Mouse (Mus musculus): ENCODE results near the gene Tmem35b. TPM values are rescaled to one million over a fixed set of nuclear protein-coding genes. Genes with fewer than 3 reads are reported as not detected.
"Not testable (repeated sequence)": the region's sequence is repeated elsewhere in the genome, so short reads cannot be mapped to it uniquely, and the experiment has no call there.

The Tmem35b gene
- 11.8 and 12.6 TPM in 2 replicates for polyA plus RNA-seq (2014; fragmentation: Nextera tagmentation; extraction: Ambion mirVana)

GRCm38 (mm10) chr4:127123391-127123790 lies at the start of gene Tmem35b:
Gene Tmem35b, plus strand, starts transcription at chr4:127123691.
- no peak within 1 kb of the TSS for H3K4me3 ChIP-seq (ENCODE audit: low read depth, low read length)
- 96% methylated on average over 5 of the region's 5 CpGs for WGBS
- ATAC-seq (replicated peaks; ENCODE audit: low FRiP score) (no peak), DNase-seq (ENCODE audit: low spot score) (no peak)
- no peak within 1 kb of the TSS for H3K9ac ChIP-seq (ENCODE audit: low read length)
- H3K4me1 ChIP-seq (replicated peaks; ENCODE audit: control insufficient read depth, insufficient read depth, low read length) = peaks cover 2% of the 10 kb centered on the region; the same call in 1 of the 2 replicates
- H3K9me3 ChIP-seq (ENCODE audit: control insufficient read depth, low read length) = no peaks in the 10 kb centered on the region
- H3K27ac ChIP-seq (ENCODE audit: low read depth, low read length) = no peak within 1 kb of the TSS
- H3K36me3 ChIP-seq (ENCODE audit: control insufficient read depth, insufficient read depth, low read length) = no peaks in the 10 kb centered on the region
- H3K4me2 ChIP-seq (ENCODE audit: low read depth, low read length, severe bottlenecking) = no peak within 1 kb of the TSS
- no peaks in the 10 kb centered on the region for H3K27me3 ChIP-seq (ENCODE audit: control insufficient read depth, insufficient read depth, low read length)

GRCm38 (mm10) chr4:127074915-127075314 lies 48.6 kb upstream of the Tmem35b start:
- Histone ChIP-seq H3K4me2 (ENCODE audit: low read depth, low read length, severe bottlenecking) (no peak overlapping the region), H3K27me3 (ENCODE audit: control insufficient read depth, insufficient read depth, low read length) (no peaks in the 10 kb centered on the region), H3K9ac (ENCODE audit: low read length) (no peak overlapping the region), H3K4me3 (ENCODE audit: low read depth, low read length) (no peak overlapping the region), H3K27ac (ENCODE audit: low read depth, low read length) (no peak overlapping the region), H3K9me3 (ENCODE audit: control insufficient read depth, low read length) (no peaks in the 10 kb centered on the region), H3K36me3 (ENCODE audit: control insufficient read depth, insufficient read depth, low read length) (no peaks in the 10 kb centered on the region), H3K4me1 (replicated peaks; ENCODE audit: control insufficient read depth, insufficient read depth, low read length) (no peaks in the 10 kb centered on the region)
- ATAC-seq (replicated peaks; ENCODE audit: low FRiP score) = no peak
- DNase-seq (ENCODE audit: low spot score) = no peak
- 74% methylated on average over 1 of the region's 1 CpGs for WGBS

DNA sequence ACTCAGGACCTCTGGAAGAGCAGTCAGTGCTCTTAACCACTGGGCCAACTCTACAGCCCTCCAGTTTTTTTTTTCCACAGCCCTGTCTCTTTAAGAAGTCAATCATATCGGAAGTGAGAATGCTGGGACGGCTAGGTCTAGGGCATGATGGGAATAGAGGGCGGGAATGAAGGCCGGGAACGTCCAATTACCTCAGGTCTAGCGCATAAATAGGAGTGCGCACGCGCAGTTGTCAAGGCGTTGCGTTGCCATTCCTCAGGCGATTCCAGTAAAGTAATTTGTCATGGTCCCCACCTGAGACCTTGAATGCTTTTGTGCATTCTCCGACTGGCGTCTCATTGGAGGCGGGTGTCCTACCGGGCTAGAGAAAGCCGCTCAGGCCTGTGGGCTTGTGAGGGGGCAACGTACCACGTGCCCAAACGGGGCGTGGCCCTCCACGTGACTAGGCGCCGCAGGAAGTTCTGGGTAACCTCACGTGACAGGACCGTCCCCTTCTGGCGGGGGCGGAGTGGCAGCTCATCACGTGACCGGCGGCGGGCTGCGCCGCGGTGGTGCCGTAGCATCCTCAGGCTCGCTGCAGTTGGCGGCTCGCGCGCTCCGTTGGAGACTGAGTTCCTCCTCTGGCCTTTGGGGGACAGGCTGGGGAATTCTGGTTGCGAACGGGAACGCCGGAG lies 46.5 kb upstream of the Tmem35b start, which contains the start of gene Zmym6:
Gene Zmym6 (plus strand): TSS at position 509 of the 674 bp plus-strand sequence.
- no peaks in the 10 kb centered on the region for H3K27me3 ChIP-seq (ENCODE audit: control insufficient read depth, insufficient read depth, low read length)
- under 1% methylated on average over 46 of the region's 46 CpGs for WGBS
- peak within 1 kb of the TSS; percentile 68; the same call in 1 of the 2 replicates for H3K27ac ChIP-seq (ENCODE audit: low read depth, low read length)
- no peaks in the 10 kb centered on the region for H3K36me3 ChIP-seq (ENCODE audit: control insufficient read depth, insufficient read depth, low read length)
- DNase-seq (ENCODE audit: low spot score) (peak; percentile 97), ATAC-seq (replicated peaks; ENCODE audit: low FRiP score) (peak; percentile 96)
- peak within 1 kb of the TSS; percentile 62 for H3K4me2 ChIP-seq (ENCODE audit: low read depth, low read length, severe bottlenecking)
- H3K4me3 ChIP-seq (ENCODE audit: low read depth, low read length) = peak within 1 kb of the TSS; percentile 54
- no peaks in the 10 kb centered on the region for H3K9me3 ChIP-seq (ENCODE audit: control insufficient read depth, low read length)
- peak within 1 kb of the TSS; percentile 69 for H3K9ac ChIP-seq (ENCODE audit: low read length)
- no peaks in the 10 kb centered on the region for H3K4me1 ChIP-seq (replicated peaks; ENCODE audit: control insufficient read depth, insufficient read depth, low read length)

DNA sequence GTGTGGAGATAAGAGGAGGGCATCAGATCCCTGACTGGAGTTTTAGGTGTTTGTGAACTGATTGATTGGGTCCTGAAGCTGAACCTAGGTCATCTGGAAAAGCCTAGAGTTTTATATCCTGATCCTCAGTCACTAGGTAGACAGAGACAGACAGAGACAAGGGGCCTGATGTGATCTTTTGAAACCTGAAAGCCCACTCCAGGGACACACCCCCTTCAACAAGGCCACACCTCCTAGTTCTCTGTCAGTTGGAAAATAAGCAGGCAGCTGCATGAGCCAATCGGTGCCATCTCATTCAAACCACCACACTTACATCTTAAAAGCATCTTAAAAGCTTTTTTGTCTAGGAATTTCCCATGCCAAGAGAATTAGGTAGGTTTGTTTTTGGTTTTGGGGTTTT lies 42.7 kb upstream of the Tmem35b start:
- Histone ChIP-seq H3K4me1 (replicated peaks; ENCODE audit: control insufficient read depth, insufficient read depth, low read length) (no peaks in the 10 kb centered on the region), H3K4me2 (ENCODE audit: low read depth, low read length, severe bottlenecking) (no peak overlapping the region), H3K27ac (ENCODE audit: low read depth, low read length) (no peak overlapping the region), H3K9ac (ENCODE audit: low read length) (no peak overlapping the region), H3K27me3 (ENCODE audit: control insufficient read depth, insufficient read depth, low read length) (no peaks in the 10 kb centered on the region), H3K4me3 (ENCODE audit: low read depth, low read length) (no peak overlapping the region), H3K36me3 (ENCODE audit: control insufficient read depth, insufficient read depth, low read length) (no peaks in the 10 kb centered on the region), H3K9me3 (ENCODE audit: control insufficient read depth, low read length) (no peaks in the 10 kb centered on the region)
- no peak for DNase-seq (ENCODE audit: low spot score)
- no peak for ATAC-seq (replicated peaks; ENCODE audit: low FRiP score)
- WGBS = 52% methylated on average over 1 of the region's 1 CpGs

GRCm38 (mm10) chr4:127083131-127083530 lies 40.4 kb upstream of the Tmem35b start:
- Histone ChIP-seq H3K9ac (ENCODE audit: low read length) (no peak overlapping the region), H3K27ac (ENCODE audit: low read depth, low read length) (no peak overlapping the region), H3K4me3 (ENCODE audit: low read depth, low read length) (no peak overlapping the region), H3K27me3 (ENCODE audit: control insufficient read depth, insufficient read depth, low read length) (no peaks in the 10 kb centered on the region), H3K36me3 (ENCODE audit: control insufficient read depth, insufficient read depth, low read length) (no peaks in the 10 kb centered on the region), H3K4me1 (replicated peaks; ENCODE audit: control insufficient read depth, insufficient read depth, low read length) (no peaks in the 10 kb centered on the region), H3K4me2 (ENCODE audit: low read depth, low read length, severe bottlenecking) (no peak overlapping the region), H3K9me3 (ENCODE audit: control insufficient read depth, low read length) (no peaks in the 10 kb centered on the region)
- no peak for ATAC-seq (replicated peaks; ENCODE audit: low FRiP score)
- WGBS = 86% methylated on average over 2 of the region's 2 CpGs
- no peak for DNase-seq (ENCODE audit: low spot score)

DNA sequence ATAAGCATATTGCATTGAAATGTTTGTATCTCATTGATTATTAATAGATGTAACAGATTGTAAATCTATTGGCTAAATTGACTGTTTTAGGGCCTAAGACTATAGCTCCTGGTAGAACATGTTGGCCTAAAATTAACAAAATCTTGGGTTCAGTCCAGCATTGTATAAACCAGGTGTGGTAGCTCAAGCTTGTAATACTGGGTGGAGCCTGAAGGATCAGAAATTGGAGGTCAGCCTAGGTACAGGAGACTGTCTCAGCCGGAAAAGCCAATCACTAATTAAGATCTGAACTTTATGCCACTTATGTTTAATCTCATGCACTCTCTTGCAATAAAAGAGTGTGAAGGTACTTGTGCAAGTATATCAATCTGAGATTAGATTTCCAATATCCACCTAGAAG lies 37.7 kb upstream of the Tmem35b start:
- DNase-seq (ENCODE audit: low spot score) (no peak), ATAC-seq (replicated peaks; ENCODE audit: low FRiP score) (no peak)
- no peak overlapping the region for H3K4me3 ChIP-seq (ENCODE audit: low read depth, low read length)
- 86% methylated on average over 1 of the region's 1 CpGs for whole genome bisulfite sequencing
- no peaks in the 10 kb centered on the region for H3K4me1 ChIP-seq (replicated peaks; ENCODE audit: control insufficient read depth, insufficient read depth, low read length)
- H3K4me2 ChIP-seq (ENCODE audit: low read depth, low read length, severe bottlenecking) = no peak overlapping the region
- no peaks in the 10 kb centered on the region for H3K9me3 ChIP-seq (ENCODE audit: control insufficient read depth, low read length)
- no peak overlapping the region for H3K27ac ChIP-seq (ENCODE audit: low read depth, low read length)
- no peaks in the 10 kb centered on the region for H3K27me3 ChIP-seq (ENCODE audit: control insufficient read depth, insufficient read depth, low read length)
- H3K36me3 ChIP-seq (ENCODE audit: control insufficient read depth, insufficient read depth, low read length) = no peaks in the 10 kb centered on the region
- no peak overlapping the region for H3K9ac ChIP-seq (ENCODE audit: low read length)

- Histone ChIP-seq H3K36me3 (ENCODE audit: control insufficient read depth, insufficient read depth, low read length) (no peaks in the 10 kb centered on the region), H3K4me1 (replicated peaks; ENCODE audit: control insufficient read depth, insufficient read depth, low read length) (no peaks in the 10 kb centered on the region), H3K4me3 (ENCODE audit: low read depth, low read length) (no peak overlapping the region), H3K9ac (ENCODE audit: low read length) (no peak overlapping the region), H3K9me3 (ENCODE audit: control insufficient read depth, low read length) (no peaks in the 10 kb centered on the region), H3K27me3 (ENCODE audit: control insufficient read depth, insufficient read depth, low read length) (no peaks in the 10 kb centered on the region), H3K27ac (ENCODE audit: low read depth, low read length) (no peak overlapping the region), H3K4me2 (ENCODE audit: low read depth, low read length, severe bottlenecking) (no peak overlapping the region)
- ATAC-seq (replicated peaks; ENCODE audit: low FRiP score) = no peak
- WGBS = 85% methylated on average over 1 of the region's 1 CpGs
- no peak for DNase-seq (ENCODE audit: low spot score)
Observed at GRCm38 (mm10) chr4:127091188-127091587, 32.3 kb upstream of the Tmem35b start.

DNA sequence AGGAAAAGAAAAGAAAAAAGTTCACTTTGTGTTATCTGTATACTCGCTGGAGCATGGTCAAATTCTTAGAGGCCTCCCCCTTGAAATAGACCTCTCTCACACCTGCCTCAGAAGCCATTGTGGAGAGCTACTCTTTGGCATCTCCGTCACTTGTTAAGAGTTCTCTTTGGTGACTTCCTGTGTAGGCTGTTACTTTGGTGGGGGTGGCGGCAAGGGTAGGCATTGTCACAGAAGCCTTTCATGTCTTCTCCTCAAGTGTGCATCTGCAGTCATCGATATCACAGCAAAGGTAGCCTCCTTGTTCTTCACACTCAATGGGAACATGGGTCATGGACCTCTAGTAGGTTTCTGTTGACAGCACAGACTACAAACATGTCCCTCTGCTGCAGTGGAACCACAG lies 28.4 kb upstream of the Tmem35b start:
- H3K27ac ChIP-seq (ENCODE audit: low read depth, low read length) = no peak overlapping the region
- DNase-seq (ENCODE audit: low spot score) (no peak), ATAC-seq (replicated peaks; ENCODE audit: low FRiP score) (no peak)
- no peaks in the 10 kb centered on the region for H3K27me3 ChIP-seq (ENCODE audit: control insufficient read depth, insufficient read depth, low read length)
- no peaks in the 10 kb centered on the region for H3K4me1 ChIP-seq (replicated peaks; ENCODE audit: control insufficient read depth, insufficient read depth, low read length)
- H3K9me3 ChIP-seq (ENCODE audit: control insufficient read depth, low read length) = no peaks in the 10 kb centered on the region
- 90% methylated on average over 4 of the region's 4 CpGs for WGBS
- H3K36me3 ChIP-seq (ENCODE audit: control insufficient read depth, insufficient read depth, low read length) = no peaks in the 10 kb centered on the region
- H3K4me2 ChIP-seq (ENCODE audit: low read depth, low read length, severe bottlenecking) = no peak overlapping the region
- H3K4me3 ChIP-seq (ENCODE audit: low read depth, low read length) = no peak overlapping the region
- no peak overlapping the region for H3K9ac ChIP-seq (ENCODE audit: low read length)

DNA sequence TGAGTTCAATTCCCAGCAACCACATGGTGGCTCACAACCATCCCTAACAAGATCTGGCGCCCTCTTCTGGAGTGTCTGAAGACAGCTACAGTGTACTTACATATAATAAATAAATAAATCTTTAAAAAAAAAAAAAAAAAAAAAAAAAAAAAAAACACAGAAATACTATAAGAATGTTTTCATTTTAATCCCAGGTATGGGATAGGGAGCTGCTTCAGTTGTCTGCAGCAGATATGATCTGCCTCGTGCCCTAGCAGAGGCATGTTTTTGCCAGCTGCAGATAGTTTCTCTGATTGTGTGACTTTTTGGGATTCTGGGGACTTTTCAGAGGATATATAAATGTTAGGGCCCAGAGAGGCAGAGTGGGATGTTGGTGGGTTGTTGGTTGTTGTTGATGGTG lies 23.9 kb upstream of the Tmem35b start:
- not testable (repeated sequence) for H3K4me2 ChIP-seq (ENCODE audit: low read depth, low read length, severe bottlenecking); H3K9ac ChIP-seq (ENCODE audit: low read length); DNase-seq (ENCODE audit: low spot score); H3K9me3 ChIP-seq (ENCODE audit: control insufficient read depth, low read length); H3K4me3 ChIP-seq (ENCODE audit: low read depth, low read length); H3K4me1 ChIP-seq (replicated peaks; ENCODE audit: control insufficient read depth, insufficient read depth, low read length); ATAC-seq (replicated peaks; ENCODE audit: low FRiP score); H3K36me3 ChIP-seq (ENCODE audit: control insufficient read depth, insufficient read depth, low read length); H3K27me3 ChIP-seq (ENCODE audit: control insufficient read depth, insufficient read depth, low read length); H3K27ac ChIP-seq (ENCODE audit: low read depth, low read length)
- WGBS = 92% methylated on average over 1 of the region's 2 CpGs
